Mouse (Mus musculus): ENCODE data around the gene Mlst8. TPM values are rescaled to one million over a fixed set of nuclear protein-coding genes. Genes with fewer than 3 reads are reported as not detected.

The Mlst8 gene
- polyA plus RNA-seq, 1 experiment = 16.0 TPM

GRCm38 (mm10) chr17:24477985-24478600 is 785 bp downstream of the Mlst8 start:
- Histone ChIP-seq H3K27ac (ENCODE audit: insufficient read depth, low read depth, low read length) (no peak overlapping the region), H3K4me3 (ENCODE audit: insufficient read depth, low read length) (peak overlapping the region; percentile 100), H3K4me1 (ENCODE audit: control insufficient read depth, insufficient read depth, low read length) (peaks cover 19% of the 10 kb centered on the region)
- TF ChIP-seq CTCF (IDR thresholded peaks at IDR 0.05; ENCODE audit: low read depth, low read length) (no peak), POLR2A (IDR thresholded peaks at IDR 0.05; ENCODE audit: borderline replicate concordance, low read depth, low read length) (no peak)

GRCm38 (mm10) chr17:24477053-24477984 is 1.6 kb downstream of the Mlst8 start:
- H3K4me1 ChIP-seq (ENCODE audit: control insufficient read depth, insufficient read depth, low read length) = peaks cover 25% of the 10 kb centered on the region
- TF ChIP-seq CTCF (IDR thresholded peaks at IDR 0.05; ENCODE audit: low read depth, low read length) (no peak), POLR2A (IDR thresholded peaks at IDR 0.05; ENCODE audit: borderline replicate concordance, low read depth, low read length) (no peak)
- H3K4me3 ChIP-seq (ENCODE audit: insufficient read depth, low read length) = no peak overlapping the region
- no peak overlapping the region for H3K27ac ChIP-seq (ENCODE audit: insufficient read depth, low read depth, low read length)

- Histone ChIP-seq H3K4me3 (ENCODE audit: insufficient read depth, low read length) (no peak overlapping the region), H3K27ac (ENCODE audit: insufficient read depth, low read depth, low read length) (no peak overlapping the region), H3K4me1 (ENCODE audit: control insufficient read depth, insufficient read depth, low read length) (peaks cover 33% of the 10 kb centered on the region)
- TF ChIP-seq POLR2A (IDR thresholded peaks at IDR 0.05; ENCODE audit: borderline replicate concordance, low read depth, low read length) = no peak
- no peak for TF ChIP-seq CTCF (IDR thresholded peaks at IDR 0.05; ENCODE audit: low read depth, low read length)
Measured at GRCm38 (mm10) chr17:24476022-24476776, 2.7 kb downstream of the Mlst8 start.

GRCm38 (mm10) chr17:24475586-24475985 is 3.3 kb downstream of the Mlst8 start:
- Histone ChIP-seq H3K4me1 (ENCODE audit: control insufficient read depth, insufficient read depth, low read length) (peaks cover 32% of the 10 kb centered on the region), H3K27ac (ENCODE audit: insufficient read depth, low read depth, low read length) (no peak overlapping the region), H3K4me3 (ENCODE audit: insufficient read depth, low read length) (no peak overlapping the region)
- TF ChIP-seq POLR2A (IDR thresholded peaks at IDR 0.05; ENCODE audit: borderline replicate concordance, low read depth, low read length) (no peak), CTCF (IDR thresholded peaks at IDR 0.05; ENCODE audit: low read depth, low read length) (no peak)

GRCm38 (mm10) chr17:24474557-24474956 is 4.3 kb downstream of the Mlst8 start:
- H3K27ac ChIP-seq (ENCODE audit: insufficient read depth, low read depth, low read length) = no peak overlapping the region
- H3K4me1 ChIP-seq (ENCODE audit: control insufficient read depth, insufficient read depth, low read length) = peaks cover 23% of the 10 kb centered on the region
- H3K4me3 ChIP-seq (ENCODE audit: insufficient read depth, low read length) = no peak overlapping the region
- TF ChIP-seq CTCF (IDR thresholded peaks at IDR 0.05; ENCODE audit: low read depth, low read length) (no peak), POLR2A (IDR thresholded peaks at IDR 0.05; ENCODE audit: borderline replicate concordance, low read depth, low read length) (no peak)

- TF ChIP-seq CTCF (IDR thresholded peaks at IDR 0.05; ENCODE audit: low read depth, low read length) (no peak), POLR2A (IDR thresholded peaks at IDR 0.05; ENCODE audit: borderline replicate concordance, low read depth, low read length) (no peak)
- Histone ChIP-seq H3K4me1 (ENCODE audit: control insufficient read depth, insufficient read depth, low read length) (peaks cover 23% of the 10 kb centered on the region), H3K4me3 (ENCODE audit: insufficient read depth, low read length) (no peak within 1 kb of the TSS), H3K27ac (ENCODE audit: insufficient read depth, low read depth, low read length) (no peak within 1 kb of the TSS)
Measured at GRCm38 (mm10) chr17:24473612-24474275, 5.1 kb downstream of the Mlst8 start, which contains the start of gene Bricd5. Bricd5 (plus strand) TSS chr17:24473884.

GRCm38 (mm10) chr17:24472512-24472911 is 6.4 kb downstream of the Mlst8 start:
- no peak overlapping the region for H3K27ac ChIP-seq (ENCODE audit: insufficient read depth, low read depth, low read length)
- TF ChIP-seq POLR2A (IDR thresholded peaks at IDR 0.05; ENCODE audit: borderline replicate concordance, low read depth, low read length) (no peak), CTCF (IDR thresholded peaks at IDR 0.05; ENCODE audit: low read depth, low read length) (no peak)
- H3K4me3 ChIP-seq (ENCODE audit: insufficient read depth, low read length) = no peak overlapping the region
- H3K4me1 ChIP-seq (ENCODE audit: control insufficient read depth, insufficient read depth, low read length) = peaks cover 15% of the 10 kb centered on the region

- Histone ChIP-seq H3K27ac (ENCODE audit: insufficient read depth, low read depth, low read length) (peak overlapping the region; percentile 22; the same call in 1 of the 2 replicates), H3K4me3 (ENCODE audit: insufficient read depth, low read length) (peak overlapping the region; percentile 78), H3K4me1 (ENCODE audit: control insufficient read depth, insufficient read depth, low read length) (peaks cover 14% of the 10 kb centered on the region)
- TF ChIP-seq POLR2A (IDR thresholded peaks at IDR 0.05; ENCODE audit: borderline replicate concordance, low read depth, low read length) (no peak), CTCF (IDR thresholded peaks at IDR 0.05; ENCODE audit: low read depth, low read length) (no peak)
Measured at GRCm38 (mm10) chr17:24470701-24471527, 8.0 kb downstream of the Mlst8 start.
